Mouse (Mus musculus) liver, adult 2 months (tissue): ENCODE measurements around the gene Zfp523.

ENCODE experiments used
- CTCF ChIP-seq: fragments of 200-500 bp; IDR thresholded peaks from 2 replicates; pipeline ENCODE4 v1.5.1; 2011; ENCODE audit warnings: low read depth, low read length, control low read depth
- POLR2A ChIP-seq: fragments of 200-500 bp; IDR thresholded peaks from 2 replicates; pipeline ENCODE4 v1.6.1; 2011; ENCODE audit warnings: low read length, control low read depth; ENCODE audit not compliant: insufficient read depth; ENCODE audit errors: extremely low read depth

GRCm38 (mm10) chr17:28130391-28131125 is 46.4 kb upstream of the Zfp523 start:
- no peak for TF ChIP-seq CTCF
- no peak for TF ChIP-seq POLR2A
